ENCODE assay signal across 8 mouse cellular contexts in the genomic region with DNA sequence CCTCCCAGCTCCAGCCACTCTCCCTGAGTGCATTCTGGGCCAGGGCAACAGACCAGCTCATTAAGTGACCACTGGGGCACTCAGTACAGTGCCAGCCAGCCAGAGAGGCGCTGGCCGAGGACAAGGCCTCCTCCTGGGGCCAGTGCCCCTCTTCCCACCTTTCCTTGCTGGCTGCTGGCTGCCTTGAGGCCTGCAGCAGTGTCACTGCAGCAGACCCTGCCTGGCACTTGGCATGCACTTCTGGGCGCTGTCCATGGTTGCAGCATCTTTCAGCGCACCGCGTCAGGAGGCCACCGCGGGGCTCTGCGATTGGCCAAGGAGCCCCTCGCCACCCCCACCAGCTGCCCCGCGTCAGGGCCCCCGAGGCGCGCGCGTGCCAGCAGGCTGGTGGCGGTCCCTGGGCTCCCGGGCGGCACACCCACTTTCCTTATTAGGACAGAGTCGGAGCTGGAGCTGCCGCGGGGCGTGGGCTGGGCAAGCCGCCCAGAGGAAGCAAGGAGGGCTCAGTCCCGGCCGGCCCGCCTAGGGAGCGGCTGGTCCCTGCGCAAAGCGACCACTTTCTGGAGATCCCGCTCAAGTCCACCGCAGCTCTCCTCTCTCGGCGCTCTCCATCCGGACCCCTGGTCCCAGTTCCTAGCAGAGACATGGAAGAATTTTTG. TPM values are rescaled to one million over a fixed set of nuclear protein-coding genes. Genes with fewer than 3 reads are reported as not detected.
DNase-seq lines count a peak whose midpoint lies in the region; ATAC-seq and TF ChIP-seq lines count a peak whose summit lies in the region.

A gene (plus strand): TSS at position 506 of the 659 bp plus-strand sequence.

- under 1% methylated on average over 36 of the region's 36 CpGs for WGBS in forebrain, embryonic 11.5 days
- WGBS in heart, embryonic 14.5 days: 1% methylated on average over 36 of the region's 36 CpGs
- under 1% methylated on average over 36 of the region's 36 CpGs for WGBS in kidney, embryonic 16.5 days
- 2% methylated on average over 36 of the region's 36 CpGs for WGBS in liver, embryonic 13.5 days (ENCODE audit: insufficient replicate concordance)
- under 1% methylated on average over 36 of the region's 36 CpGs for WGBS in neural tube, embryonic 11.5 days

- ATAC-seq in forebrain, embryonic 11.5 days (replicated peaks; ENCODE audit: low FRiP score): peak; percentile 93
- ATAC-seq in heart, embryonic 14.5 days (ENCODE audit: insufficient number of reproducible peaks, insufficient read depth, low FRiP score, low read depth): peak; percentile 95
- peak; percentile 97 for ATAC-seq in kidney, embryonic 16.5 days (ENCODE audit: low FRiP score, low TSS enrichment)
- ATAC-seq in liver, embryonic 13.5 days (ENCODE audit: low read depth): peak; percentile 88
- peak; percentile 94 for ATAC-seq in neural tube, embryonic 11.5 days (ENCODE audit: insufficient read depth, low FRiP score, low TSS enrichment)

- DNase-seq in c-Kit-positive CD71-negative TER-119-negative erythroid progenitor cells, embryonic 14.5 days (ENCODE audit: low read depth): peak; percentile 67
- peak; percentile 86 for DNase-seq in forebrain, embryonic 11.5 days (ENCODE audit: low spot score)
- DNase-seq in liver, embryonic 13.5 days: peak; percentile 34
- DNase-seq in neural tube, embryonic 11.5 days (ENCODE audit: low spot score): peak; percentile 78
- DNase-seq in thymus, postnatal 14 days: peak; percentile 58

- H3K4me2 ChIP-seq in forebrain, embryonic 11.5 days (ENCODE audit: low read depth, low read length, severe bottlenecking): peak within 1 kb of the TSS; percentile 89
- H3K4me2 ChIP-seq in heart, embryonic 14.5 days (ENCODE audit: low read length): peak within 1 kb of the TSS; percentile 95
- peak within 1 kb of the TSS; percentile 71 for H3K4me2 ChIP-seq in kidney, embryonic 16.5 days (replicated peaks; ENCODE audit: low read depth, low read length)
- H3K4me2 ChIP-seq in liver, embryonic 13.5 days: peak within 1 kb of the TSS; percentile 62
- H3K4me2 ChIP-seq in neural tube, embryonic 11.5 days (ENCODE audit: low read depth): peak within 1 kb of the TSS; percentile 64

- H3K27me3 ChIP-seq in C2C12 (ENCODE audit: control insufficient read depth, insufficient read depth, insufficient read length): no peaks in the 10 kb centered on the region
- peaks cover 11% of the 10 kb centered on the region for H3K27me3 ChIP-seq in forebrain, embryonic 11.5 days (ENCODE audit: control insufficient read depth, insufficient read depth, low read length)
- H3K27me3 ChIP-seq in heart, embryonic 14.5 days (ENCODE audit: control insufficient read depth, insufficient read depth, low read length): peaks cover 37% of the 10 kb centered on the region
- peaks cover 24% of the 10 kb centered on the region for H3K27me3 ChIP-seq in kidney, embryonic 16.5 days (ENCODE audit: insufficient read depth, low read length)
- H3K27me3 ChIP-seq in liver, embryonic 13.5 days: peaks cover 48% of the 10 kb centered on the region
- H3K27me3 ChIP-seq in neural tube, embryonic 11.5 days (ENCODE audit: control insufficient read depth, insufficient read depth, low read length): peaks cover 6% of the 10 kb centered on the region; the same call in 1 of the 2 replicates

- H3K79me2 ChIP-seq in C2C12 (ENCODE audit: control insufficient read depth, insufficient read depth): peaks cover 47% of the 10 kb centered on the region

- TF ChIP-seq CTCF in C2C12 (IDR thresholded peaks at IDR 0.05; ENCODE audit: control insufficient read depth, insufficient read depth, insufficient read length): no peak

- peaks cover 7% of the 10 kb centered on the region for H3K4me1 ChIP-seq in forebrain, embryonic 11.5 days (replicated peaks; ENCODE audit: control insufficient read depth, insufficient read depth, low read length)
- H3K4me1 ChIP-seq in heart, embryonic 14.5 days (ENCODE audit: control insufficient read depth in 2 of 2, insufficient read depth in 2 of 2, low read length in 2 of 2): peaks cover 11% of the 10 kb centered on the region in 2 experiments
- peaks cover 8% of the 10 kb centered on the region for H3K4me1 ChIP-seq in kidney, embryonic 16.5 days (ENCODE audit: insufficient read depth, low read length)
- H3K4me1 ChIP-seq in liver, embryonic 13.5 days (replicated peaks): peaks cover 14% of the 10 kb centered on the region
- H3K4me1 ChIP-seq in neural tube, embryonic 11.5 days (ENCODE audit: control insufficient read depth, insufficient read depth, low read length): peaks cover 7% of the 10 kb centered on the region; the same call in 1 of the 2 replicates

- H3ac ChIP-seq in C2C12 (ENCODE audit: control insufficient read depth, insufficient read length, low read depth): peak within 1 kb of the TSS; percentile 88

- peak within 1 kb of the TSS; percentile 81 for H3K4me3 ChIP-seq in C2C12 (ENCODE audit: insufficient read depth, poor library complexity, severe bottlenecking)
- H3K4me3 ChIP-seq in forebrain, embryonic 11.5 days (ENCODE audit: low read depth, low read length): peak within 1 kb of the TSS; percentile 39
- peak within 1 kb of the TSS; percentile 48 to 49 for H3K4me3 ChIP-seq in heart, embryonic 14.5 days (ENCODE audit: control insufficient read depth in 1 of 2, insufficient read depth in 1 of 2, low read depth in 1 of 2, low read length in 2 of 2)
- H3K4me3 ChIP-seq in kidney, embryonic 16.5 days (ENCODE audit: low read length): peak within 1 kb of the TSS; percentile 42
- H3K4me3 ChIP-seq in liver, embryonic 13.5 days (replicated peaks): peak within 1 kb of the TSS; percentile 41
- peak within 1 kb of the TSS; percentile 30 for H3K4me3 ChIP-seq in neural tube, embryonic 11.5 days (ENCODE audit: low read depth, low read length)

- H3K79me3 ChIP-seq in C2C12 (ENCODE audit: low read depth): peaks cover 40% of the 10 kb centered on the region

- no peaks in the 10 kb centered on the region for H3K9me3 ChIP-seq in forebrain, embryonic 11.5 days (ENCODE audit: control insufficient read depth, low read length)
- no peaks in the 10 kb centered on the region for H3K9me3 ChIP-seq in heart, embryonic 14.5 days (ENCODE audit: control insufficient read depth, low read length)
- H3K9me3 ChIP-seq in kidney, embryonic 16.5 days (ENCODE audit: low read length): no peaks in the 10 kb centered on the region
- no peaks in the 10 kb centered on the region for H3K9me3 ChIP-seq in liver, embryonic 13.5 days (replicated peaks)
- H3K9me3 ChIP-seq in neural tube, embryonic 11.5 days (ENCODE audit: control insufficient read depth, low read length): no peaks in the 10 kb centered on the region

- peak within 1 kb of the TSS; percentile 35 for H3K9ac ChIP-seq in forebrain, embryonic 11.5 days (ENCODE audit: low read length)
- H3K9ac ChIP-seq in heart, embryonic 14.5 days (ENCODE audit: low read length): peak within 1 kb of the TSS; percentile 69
- H3K9ac ChIP-seq in kidney, embryonic 16.5 days (replicated peaks; ENCODE audit: low read length): peak within 1 kb of the TSS; percentile 46
- H3K9ac ChIP-seq in liver, embryonic 13.5 days: 0 out of 2 replicates have a peak within 1 kb of the TSS, but pooled peaks have one; percentile 13
- H3K9ac ChIP-seq in neural tube, embryonic 11.5 days (ENCODE audit: low read length): peak within 1 kb of the TSS; percentile 37

- no peak within 1 kb of the TSS for H3K27ac ChIP-seq in forebrain, embryonic 11.5 days (ENCODE audit: low read depth, low read length)
- no peak within 1 kb of the TSS for H3K27ac ChIP-seq in heart, embryonic 14.5 days (replicated peaks in 1 of 2; ENCODE audit: control insufficient read depth in 1 of 2, insufficient read depth in 1 of 2, low read depth in 2 of 2, low read length in 2 of 2)
- no peak within 1 kb of the TSS for H3K27ac ChIP-seq in kidney, embryonic 16.5 days (ENCODE audit: low read length)
- no peak within 1 kb of the TSS for H3K27ac ChIP-seq in liver, embryonic 13.5 days
- no peak within 1 kb of the TSS for H3K27ac ChIP-seq in neural tube, embryonic 11.5 days (ENCODE audit: low read depth, low read length)

- H3K36me3 ChIP-seq in C2C12 (ENCODE audit: control insufficient read depth, insufficient read depth): peaks cover 12% of the 10 kb centered on the region
- H3K36me3 ChIP-seq in forebrain, embryonic 11.5 days (ENCODE audit: control insufficient read depth, insufficient read depth, low read length): no peaks in the 10 kb centered on the region
- no peaks in the 10 kb centered on the region for H3K36me3 ChIP-seq in heart, embryonic 14.5 days (ENCODE audit: control insufficient read depth, insufficient read depth, low read length)
- no peaks in the 10 kb centered on the region for H3K36me3 ChIP-seq in kidney, embryonic 16.5 days (ENCODE audit: insufficient read depth, low read length)
- H3K36me3 ChIP-seq in liver, embryonic 13.5 days: no peaks in the 10 kb centered on the region
- H3K36me3 ChIP-seq in neural tube, embryonic 11.5 days (ENCODE audit: control insufficient read depth, insufficient read depth, low read length): no peaks in the 10 kb centered on the region

TF ChIP-seq in C2C12, 6 proteins besides CTCF, POLR2A, EP300 and RAD21:
- no peak for TF ChIP-seq MYOD1 (IDR thresholded peaks at IDR 0.05; ENCODE audit: control insufficient read depth, insufficient read length, low read depth)
- no peak for TF ChIP-seq FOSL1 (IDR thresholded peaks at IDR 0.05; ENCODE audit: insufficient read depth, low read length, poor library complexity, severe bottlenecking)
- no peak for TF ChIP-seq MYOG (IDR thresholded peaks at IDR 0.05; ENCODE audit: control insufficient read depth, extremely low read depth, insufficient read length)
- TF ChIP-seq CEBPB (IDR thresholded peaks at IDR 0.05; ENCODE audit: low read depth): peak; percentile 18
- TF ChIP-seq USF1 (IDR thresholded peaks at IDR 0.05; ENCODE audit: low read depth): peak; percentile 59
- peak; percentile 87 for TF ChIP-seq MAX (IDR thresholded peaks at IDR 0.05)

RNA-seq across cellular contexts. Expression of the gene that starts here (rescaled TPM):
- 17.0 TPM for polyA plus RNA-seq in C2C12 (2012; fragmentation: generic; extraction: Trizol)
- 1.2 and 2.0 TPM in 2 replicates for polyA plus RNA-seq in forebrain, embryonic 11.5 days (2014; fragmentation: Nextera tagmentation; extraction: Ambion mirVana)
- polyA plus RNA-seq in heart, embryonic 14.5 days (2014; fragmentation: Nextera tagmentation; extraction: Ambion mirVana): 11.3 and 11.6 TPM in 2 replicates
- 1.1 and 1.2 TPM in 2 replicates for polyA plus RNA-seq in kidney, embryonic 16.5 days (2015; fragmentation: Nextera tagmentation; extraction: Ambion mirVana)
- 0.55 and 0.64 TPM in 2 replicates for polyA plus RNA-seq in liver, embryonic 13.5 days (2015; fragmentation: Nextera tagmentation; extraction: Ambion mirVana)
- polyA plus RNA-seq in neural tube, embryonic 11.5 days (2014; fragmentation: Nextera tagmentation; extraction: Ambion mirVana): 2.5 and 2.6 TPM in 2 replicates

Comparison
In these comparisons a context has a peak if more than half of its experiments do, and no peak if none do; other contexts are left out.
1. Peak in DNase-seq, ATAC-seq, H3K4me3 ChIP-seq, H3K9ac ChIP-seq and H3K4me2 ChIP-seq in liver, embryonic 13.5 days; RNA of the gene not detected or under 1 TPM.
2. H3K4me3 ChIP-seq: peak in every context shown above with its lines; median percentile 81 in C2C12; 48 in heart, embryonic 14.5 days; 42 in kidney, embryonic 16.5 days; 41 in liver, embryonic 13.5 days; 39 in forebrain, embryonic 11.5 days; 30 in neural tube, embryonic 11.5 days.
3. DNase-seq: peak in every context shown above with its lines; median percentile 86 in forebrain, embryonic 11.5 days; 78 in neural tube, embryonic 11.5 days; 67 in c-Kit-positive CD71-negative TER-119-negative erythroid progenitor cells, embryonic 14.5 days; 58 in thymus, postnatal 14 days; 34 in liver, embryonic 13.5 days.
4. H3K9ac ChIP-seq: peak in every context shown above with its lines; median percentile 69 in heart, embryonic 14.5 days; 46 in kidney, embryonic 16.5 days; 37 in neural tube, embryonic 11.5 days; 35 in forebrain, embryonic 11.5 days; 13 in liver, embryonic 13.5 days.